Mouse (Mus musculus) ES-Bruce4 (cell line): ENCODE measurements around the gene Ifit1. TPM values are rescaled to one million over a fixed set of nuclear protein-coding genes. Genes with fewer than 3 reads are reported as not detected.
"Not testable (repeated sequence)": the region's sequence is repeated elsewhere in the genome, so short reads cannot be mapped to it uniquely, and the experiment has no call there.

ENCODE experiments used
- H3K27ac ChIP-seq: 2 replicates; pipeline ENCODE4 v1.5.1; 2012; ENCODE audit warnings: low read length, inconsistent platforms; ENCODE audit not compliant: insufficient read depth
- H3K27me3 ChIP-seq: 2 replicates; pipeline ENCODE4 v1.6.1; 2012; ENCODE audit warnings: mild to moderate bottlenecking, low read length, inconsistent platforms; ENCODE audit not compliant: control insufficient read depth, poor library complexity, insufficient read depth, severe bottlenecking
- H3K36me3 ChIP-seq: 2 replicates; pipeline ENCODE4 v1.6.1; 2012; ENCODE audit warnings: inconsistent platforms, mild to moderate bottlenecking, low read length, moderate library complexity; ENCODE audit not compliant: control insufficient read depth, poor library complexity, insufficient read depth, severe bottlenecking
- H3K4me1 ChIP-seq: one replicate; pipeline ENCODE4 v1.8.1; 2011; ENCODE audit warnings: low read length; ENCODE audit not compliant: control insufficient read depth, insufficient read depth
- H3K4me3 ChIP-seq: 2 replicates; pipeline ENCODE4 v1.5.1; 2011; ENCODE audit warnings: low read depth, mild to moderate bottlenecking, low read length
- H3K9ac ChIP-seq: 2 replicates; pipeline ENCODE4 v1.6.1; 2012; ENCODE audit warnings: low read depth, mild to moderate bottlenecking, inconsistent platforms; ENCODE audit not compliant: poor library complexity, severe bottlenecking
- H3K9me3 ChIP-seq: replicated peaks from 2 replicates; pipeline ENCODE4 v1.6.1; 2012; ENCODE audit warnings: mild to moderate bottlenecking, low read length, inconsistent platforms; ENCODE audit not compliant: control insufficient read depth, poor library complexity, insufficient read depth, severe bottlenecking
- CTCF ChIP-seq: IDR thresholded peaks from one replicate; pipeline ENCODE4 v1.8.1; 2011; ENCODE audit warnings: low read depth, low read length
- EP300 ChIP-seq: IDR thresholded peaks from 2 replicates; pipeline ENCODE4 v1.6.1; 2011; ENCODE audit warnings: low read depth, low read length; ENCODE audit not compliant: insufficient read depth
- POLR2A ChIP-seq: IDR thresholded peaks from one replicate; pipeline ENCODE4 v1.8.1; 2011; ENCODE audit warnings: low read length; ENCODE audit not compliant: insufficient read depth
- polyA plus RNA-seq: library from polyadenylated mRNA; stranded (reverse); fragments of >200 nt; gene quantifications from 2 replicates; pipeline ENCODE4 v1.2.4, GENCODE M21; 2011; ENCODE audit warnings: low read depth; ENCODE audit not compliant: missing spikeins, insufficient read depth, insufficient read length

The Ifit1 gene
- polyA plus RNA-seq, 1 experiment = 2.5 TPM

DNA sequence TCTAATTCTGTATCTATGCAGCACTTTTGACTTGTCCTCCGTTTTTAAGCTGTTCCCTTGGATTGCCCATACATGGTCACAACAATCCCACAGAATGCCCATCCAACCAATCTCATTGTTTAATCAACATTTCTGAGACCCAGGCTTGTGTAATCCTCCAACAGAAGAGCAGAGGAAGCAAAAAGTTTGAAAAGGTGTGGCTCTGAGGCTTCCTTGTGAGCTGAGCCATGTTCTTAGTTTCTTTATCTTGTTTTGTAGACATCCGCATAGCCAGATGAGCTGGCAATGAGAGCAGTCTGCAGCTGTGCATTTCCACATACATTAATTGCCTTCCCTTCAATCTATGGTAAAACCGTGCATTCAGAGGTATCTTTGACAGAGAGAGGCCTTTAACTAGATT lies 35.2 kb upstream of the Ifit1 start:
- H3K9me3 ChIP-seq = no peaks in the 10 kb centered on the region
- H3K36me3 ChIP-seq = no peaks in the 10 kb centered on the region
- no peak overlapping the region for H3K27ac ChIP-seq
- no peaks in the 10 kb centered on the region for H3K27me3 ChIP-seq
- no peaks in the 10 kb centered on the region for H3K4me1 ChIP-seq
- H3K4me3 ChIP-seq = no peak overlapping the region
- no peak for TF ChIP-seq EP300
- TF ChIP-seq POLR2A = no peak
- no peak for TF ChIP-seq CTCF
- no peak overlapping the region for H3K9ac ChIP-seq

DNA sequence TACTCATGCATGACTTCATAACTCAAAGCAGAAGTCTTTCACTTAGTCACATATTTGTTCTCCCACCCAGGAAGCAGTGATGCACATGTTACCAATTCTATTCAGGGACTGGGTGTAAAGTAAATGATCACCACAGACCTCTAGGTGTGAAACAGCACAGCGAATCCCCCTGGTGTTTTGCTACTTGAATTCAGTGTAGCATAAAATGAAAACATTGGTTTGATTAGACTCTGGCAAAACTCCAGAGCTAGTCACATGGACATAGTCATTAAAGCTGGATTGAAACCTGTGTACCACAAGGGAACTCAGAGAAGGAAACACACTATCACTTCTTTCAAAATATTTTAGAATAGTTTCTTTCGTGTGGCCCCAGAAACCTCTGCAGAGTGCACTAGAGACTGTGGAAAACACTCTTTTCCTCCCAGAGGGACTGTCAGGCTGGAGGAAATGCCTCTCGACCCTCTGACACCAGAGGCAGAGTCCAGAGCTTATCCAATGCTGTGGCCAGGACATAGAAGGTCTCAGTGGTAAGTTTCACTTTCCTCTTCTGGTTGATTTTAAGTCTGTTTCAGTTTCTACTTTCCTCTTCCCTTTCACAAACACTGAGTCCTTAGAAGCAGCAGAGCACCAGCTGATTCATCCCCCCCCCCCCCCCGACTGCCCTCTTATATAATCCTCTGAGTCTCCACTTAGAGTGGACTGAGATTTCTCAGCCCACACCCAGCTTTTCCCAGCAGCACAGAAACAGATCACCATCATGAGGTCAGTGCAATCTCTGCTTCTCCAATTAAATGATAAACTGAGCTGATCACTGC lies 33.2 kb upstream of the Ifit1 start, which contains the start of gene Ifit3b:
Gene Ifit3b (plus strand): TSS at position 734 of the 815 bp plus-strand sequence.
- not testable (repeated sequence) for H3K36me3 ChIP-seq, H3K4me3 ChIP-seq, H3K27me3 ChIP-seq, H3K4me1 ChIP-seq, H3K27ac ChIP-seq, H3K9me3 ChIP-seq, H3K9ac ChIP-seq

- H3K27me3 ChIP-seq, H3K36me3 ChIP-seq, H3K9me3 ChIP-seq, H3K4me3 ChIP-seq, H3K4me1 ChIP-seq, H3K27ac ChIP-seq, H3K9ac ChIP-seq: not testable (repeated sequence)
Measured at GRCm38 (mm10) chr19:34610118-34610517, 30.6 kb upstream of the Ifit1 start.

GRCm38 (mm10) chr19:34612243-34613001 lies 28.2 kb upstream of the Ifit1 start:
- H3K27me3 ChIP-seq, H3K4me1 ChIP-seq, H3K27ac ChIP-seq, H3K9me3 ChIP-seq, H3K36me3 ChIP-seq, H3K4me3 ChIP-seq, H3K9ac ChIP-seq: not testable (repeated sequence)

DNA sequence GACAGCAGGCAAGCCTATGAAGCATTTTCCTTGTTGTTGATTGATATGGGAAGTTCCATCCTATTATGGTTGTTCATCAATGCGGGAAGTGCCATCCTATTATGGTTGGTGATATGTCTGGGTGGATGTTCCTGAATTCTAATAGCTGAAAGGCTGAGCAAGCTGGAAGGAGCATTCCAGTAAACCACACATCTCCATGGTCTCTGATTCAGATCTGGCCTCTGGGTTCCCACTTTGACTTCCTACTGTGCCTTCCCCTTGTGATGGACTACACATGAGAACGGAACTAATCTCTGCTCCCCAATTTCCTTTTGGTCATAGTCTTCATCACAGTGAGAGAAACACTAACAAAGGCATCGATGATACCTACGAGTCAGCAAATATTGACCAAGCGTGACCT lies 19.8 kb upstream of the Ifit1 start:
- H3K4me1 ChIP-seq = no peaks in the 10 kb centered on the region
- no peaks in the 10 kb centered on the region for H3K27me3 ChIP-seq
- H3K4me3 ChIP-seq = no peak overlapping the region
- no peaks in the 10 kb centered on the region for H3K9me3 ChIP-seq
- H3K36me3 ChIP-seq = no peaks in the 10 kb centered on the region
- H3K27ac ChIP-seq = no peak overlapping the region
- H3K9ac ChIP-seq = no peak overlapping the region
- no peak for TF ChIP-seq CTCF
- TF ChIP-seq EP300 = no peak
- no peak for TF ChIP-seq POLR2A

GRCm38 (mm10) chr19:34623781-34624180 lies 16.9 kb upstream of the Ifit1 start:
- TF ChIP-seq POLR2A = no peak
- TF ChIP-seq CTCF = no peak
- TF ChIP-seq EP300 = no peak

More at GRCm38 (mm10) chr19:34623781-34624180, 16.9 kb upstream of the Ifit1 start:
- H3K36me3 ChIP-seq = no peaks in the 10 kb centered on the region
- H3K9ac ChIP-seq = no peak overlapping the region
- no peaks in the 10 kb centered on the region for H3K4me1 ChIP-seq
- no peaks in the 10 kb centered on the region for H3K9me3 ChIP-seq
- H3K4me3 ChIP-seq = no peak overlapping the region
- H3K27me3 ChIP-seq = no peaks in the 10 kb centered on the region
- no peak overlapping the region for H3K27ac ChIP-seq
